Mouse (Mus musculus) common myeloid progenitor, adult 5-6 weeks (primary cell): ENCODE measurements at regions not wholly inside any gene's neighbourhood (a gene's known extent, or its start where the extent isn't known, plus 50 kb on each side); places are given as distances from the start of the nearest gene placed in this dataset.

Source experiments
- ATAC-seq: replicated peaks from 2 replicates; pipeline ENCODE4 v1.8.0; 2016; ENCODE audit warnings: low read depth, mild to moderate bottlenecking, moderate TSS enrichment, inconsistent platforms; ENCODE audit not compliant: poor library complexity, severe bottlenecking

- ATAC-seq: no peak
Observed at GRCm38 (mm10) chr14:79869325-79869724, 98.2 kb upstream of the Pcdh8 start.

- ATAC-seq: no peak
Observed at GRCm38 (mm10) chr14:79856245-79856644, 85.1 kb upstream of the Pcdh8 start.

DNA sequence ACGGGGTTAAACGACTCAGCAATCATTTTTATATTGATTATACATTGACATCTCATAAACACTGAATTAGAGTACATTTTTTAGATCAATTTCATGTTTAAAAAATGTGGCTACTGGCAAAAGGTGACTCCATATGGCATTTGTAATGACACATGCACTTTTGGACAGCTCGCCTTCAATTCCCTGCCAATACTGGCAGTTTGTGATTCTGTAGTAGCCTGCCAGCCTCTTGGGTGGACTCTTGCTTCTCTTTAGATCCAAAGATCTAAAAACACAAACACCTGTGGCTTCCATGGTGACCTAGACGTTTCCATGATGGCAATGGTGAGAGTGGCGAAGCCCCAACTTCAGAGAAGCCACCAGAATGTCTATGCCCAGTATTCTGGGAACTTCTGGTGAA is 83.1 kb upstream of the Pcdh8 start:
- ATAC-seq: no peak

- no peak for ATAC-seq
Observed at GRCm38 (mm10) chr14:79852683-79853082, 81.6 kb upstream of the Pcdh8 start.

DNA sequence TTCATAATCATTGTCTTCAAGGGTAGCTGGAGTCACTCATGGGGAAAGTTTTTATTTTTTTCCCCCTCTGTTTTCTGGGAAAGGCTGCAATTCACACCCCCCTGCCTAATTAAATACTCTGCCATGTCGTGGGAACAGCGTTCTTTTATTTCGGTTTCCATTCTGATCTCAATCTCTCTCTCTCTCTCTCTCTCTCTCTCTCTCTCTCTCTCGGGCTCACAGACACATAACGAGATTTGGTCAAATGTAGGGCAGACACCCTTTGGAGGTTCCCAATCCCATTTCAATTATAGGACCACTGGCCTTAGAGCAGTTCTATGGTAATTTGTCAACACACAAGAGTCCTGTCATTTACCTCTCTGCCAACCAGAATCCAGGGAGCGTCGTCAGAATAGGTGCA is 80.7 kb upstream of the Pcdh8 start:
- ATAC-seq: no peak

DNA sequence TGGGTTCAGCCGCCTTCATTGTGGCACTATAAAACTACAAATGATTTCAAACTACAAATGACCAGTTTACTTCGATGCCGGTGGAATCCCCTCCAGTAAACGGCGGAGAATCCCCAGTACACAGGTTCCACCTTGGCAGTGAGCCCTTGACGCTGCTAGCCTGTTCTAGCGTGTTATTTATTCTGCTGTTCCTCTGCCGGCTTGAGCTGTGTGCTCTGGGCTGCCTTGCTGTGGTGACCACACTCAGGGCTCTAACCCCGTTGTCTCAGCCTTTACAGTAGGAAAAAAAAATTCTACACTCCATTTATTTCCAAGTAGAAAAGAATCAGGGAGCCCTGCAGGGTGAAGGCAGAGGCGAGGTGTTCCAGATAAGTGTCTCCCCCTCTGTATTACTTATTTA is 80.1 kb upstream of the Pcdh8 start:
- no peak for ATAC-seq

GRCm38 (mm10) chr14:79849617-79850435 is 78.7 kb upstream of the Pcdh8 start:
- ATAC-seq: no peak

DNA sequence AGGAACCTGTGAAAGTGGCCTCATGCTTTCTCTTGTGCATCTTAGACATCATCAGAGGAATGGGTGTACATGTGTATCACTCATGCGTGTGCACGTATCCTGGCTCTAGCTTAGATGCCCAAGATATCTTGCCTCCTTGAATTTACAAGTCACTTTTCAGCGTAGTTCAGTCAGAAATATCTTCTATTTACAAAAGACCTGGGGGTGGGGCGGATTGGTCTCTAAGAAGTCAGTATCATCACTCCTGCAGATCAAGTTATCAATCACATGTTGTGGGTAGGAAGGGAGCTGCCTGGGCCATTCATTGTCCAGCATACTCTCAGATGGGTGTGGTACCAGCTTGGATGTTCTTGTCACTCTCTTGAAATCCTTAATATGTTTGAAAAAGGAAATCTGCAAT is 77.0 kb upstream of the Pcdh8 start:
- no peak for ATAC-seq

GRCm38 (mm10) chr14:79844306-79844705 is 73.2 kb upstream of the Pcdh8 start:
- no peak for ATAC-seq

GRCm38 (mm10) chr14:79843135-79843550 is 72.0 kb upstream of the Pcdh8 start:
- no peak for ATAC-seq

DNA sequence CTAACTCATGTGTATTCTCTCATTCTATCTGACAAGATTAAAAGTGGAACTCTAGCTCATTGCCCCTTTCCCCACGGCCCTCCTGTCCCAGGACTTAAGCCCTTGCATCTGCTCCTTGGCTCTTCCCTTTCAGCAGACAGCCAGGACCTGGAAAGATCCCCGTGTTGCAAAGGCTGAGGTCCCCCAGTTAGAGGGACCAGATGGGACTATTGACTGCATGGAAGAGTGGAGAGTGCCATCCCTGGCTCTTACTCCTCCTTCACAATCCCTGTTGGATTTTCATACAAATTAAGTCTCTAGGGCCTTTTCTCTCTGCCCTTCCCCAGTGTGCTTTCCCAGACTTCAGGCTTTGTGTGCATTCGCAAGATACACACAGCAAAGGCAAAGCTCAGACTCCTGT is 71.6 kb upstream of the Pcdh8 start:
- no peak for ATAC-seq

DNA sequence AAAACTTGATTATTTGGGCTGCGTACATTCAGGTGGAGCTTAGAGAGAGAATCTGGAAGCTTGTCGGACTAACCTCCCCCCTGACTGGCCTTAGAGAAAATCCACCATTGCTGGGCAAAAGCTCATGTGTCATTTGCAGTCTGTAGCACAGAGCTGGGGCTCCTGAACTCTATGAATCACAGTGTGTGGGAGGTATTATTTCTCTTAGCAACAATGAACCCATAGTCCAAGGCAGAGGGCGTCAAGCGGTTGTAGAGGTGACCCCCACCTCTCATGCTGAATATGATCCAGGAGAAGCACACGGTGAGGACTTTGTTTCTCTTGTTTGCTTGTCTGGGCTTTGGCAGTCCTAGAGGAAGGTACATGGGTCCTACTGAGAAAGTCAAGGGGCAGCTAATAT is 66.0 kb upstream of the Pcdh8 start:
- no peak for ATAC-seq

GRCm38 (mm10) chr14:79836186-79836585 is 65.1 kb upstream of the Pcdh8 start:
- ATAC-seq: no peak

GRCm38 (mm10) chr14:79824670-79825446 is 53.7 kb upstream of the Pcdh8 start:
- ATAC-seq: no peak

DNA sequence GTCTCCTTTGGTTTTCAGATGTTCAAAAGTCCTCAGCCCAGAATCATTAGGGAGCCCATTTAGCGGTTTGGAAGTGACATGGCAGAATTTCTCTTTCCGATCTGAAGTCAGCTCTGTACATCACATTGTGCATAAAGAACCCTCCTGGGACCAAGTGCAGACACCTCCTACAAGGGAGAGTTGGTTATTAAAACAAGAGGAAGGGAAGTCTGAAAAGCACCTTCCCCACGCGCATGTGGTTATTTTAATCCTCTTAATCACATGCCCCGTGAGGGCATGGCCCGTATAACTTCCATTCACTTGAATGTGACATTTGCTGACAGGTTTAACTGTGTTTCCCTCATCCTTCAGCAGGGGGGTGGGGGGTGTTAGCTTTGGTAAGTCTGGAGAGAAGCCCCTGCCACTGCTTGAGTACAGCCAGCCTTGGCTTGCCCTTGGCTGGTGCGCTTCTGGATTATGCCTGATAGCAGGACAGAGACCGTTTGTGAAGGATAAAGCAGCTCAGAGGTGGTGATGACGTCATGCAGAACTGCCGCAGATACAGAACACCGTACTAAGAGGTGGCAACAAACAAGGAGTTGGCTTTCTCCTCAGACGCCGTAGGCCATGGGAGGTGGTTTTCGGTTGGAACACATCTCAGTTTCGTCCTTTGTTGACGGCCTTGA is 51.5 kb upstream of the Pcdh8 start:
- no peak for ATAC-seq

GRCm38 (mm10) chr14:79822011-79822435 is 50.9 kb upstream of the Pcdh8 start:
- no peak for ATAC-seq

DNA sequence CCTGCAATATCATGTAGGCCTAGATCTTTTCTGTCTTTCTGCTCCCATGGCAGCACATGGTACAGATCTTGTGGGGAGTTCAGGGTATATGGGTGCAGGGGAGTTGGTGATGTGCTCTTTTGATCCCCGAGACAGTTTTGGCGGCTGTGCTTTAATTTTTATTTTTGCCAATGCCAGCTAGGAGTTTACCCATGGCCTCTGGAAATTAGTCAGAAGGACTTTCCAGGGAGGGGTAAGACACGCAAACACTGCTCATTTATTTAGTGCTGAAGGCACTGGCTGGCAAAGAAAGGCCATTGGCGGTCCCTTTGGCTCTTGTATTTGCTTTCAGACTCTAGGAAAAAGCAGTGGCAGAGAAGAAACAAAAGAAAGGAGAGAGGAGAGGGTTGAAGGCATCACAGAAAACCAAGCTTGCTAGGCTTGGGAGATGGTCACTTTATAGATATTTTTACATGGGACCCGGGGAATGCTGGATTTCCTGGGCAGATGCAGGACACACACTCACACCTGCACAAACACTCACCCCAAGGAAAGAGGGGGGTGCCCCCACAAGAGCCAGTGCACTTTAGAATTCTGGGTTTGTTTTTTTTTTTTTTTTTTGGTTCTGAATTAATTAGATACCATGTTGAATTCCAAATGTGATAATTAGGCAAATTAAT is 50.4 kb upstream of the Pcdh8 start:
- no peak for ATAC-seq
